Mouse (Mus musculus) heart, embryonic 14.5 days (tissue): ENCODE measurements around the gene Dynlt1f. TPM values are rescaled to one million over a fixed set of nuclear protein-coding genes. Genes with fewer than 3 reads are reported as not detected.
"Not testable (repeated sequence)": the region's sequence is repeated elsewhere in the genome, so short reads cannot be mapped to it uniquely, and the experiment has no call there.

Source experiments
- ATAC-seq: fragments of 200-750 bp; cut with Nextera tagmentation; 2 replicates; pipeline ENCODE4 v1.8.0; 2017; ENCODE audit warnings: low read depth, moderate TSS enrichment; ENCODE audit not compliant: insufficient number of reproducible peaks, insufficient read depth, low FRiP score
- H3K27ac ChIP-seq, 2 experiments: fragments of 200-500 bp in 1 of 2; fragments of 300-500 bp in 1 of 2; sonication (generic) in 1 of 2; replicated peaks in 1 of 2; 2 replicates each; pipeline ENCODE4 v1.5.1; 2012 to 2014; ENCODE audit warnings: low read depth in 2 of 2, low read length in 2 of 2, control low read depth in 1 of 2, mild to moderate bottlenecking in 1 of 2, mixed read lengths in 1 of 2; ENCODE audit not compliant: control insufficient read depth in 1 of 2, insufficient read depth in 1 of 2
- H3K27me3 ChIP-seq: fragments of 300-500 bp; sonication (generic); 2 replicates; pipeline ENCODE4 v1.6.1; 2014; ENCODE audit warnings: mild to moderate bottlenecking, low read length, control low read depth; ENCODE audit not compliant: control insufficient read depth, insufficient read depth
- H3K36me3 ChIP-seq: fragments of 300-500 bp; sonication (generic); 2 replicates; pipeline ENCODE4 v1.6.1; 2014; ENCODE audit warnings: mild to moderate bottlenecking, control low read depth, low read length, mixed read lengths; ENCODE audit not compliant: control insufficient read depth, insufficient read depth
- H3K4me1 ChIP-seq, 2 experiments: fragments of 200-500 bp in 1 of 2; fragments of 300-500 bp in 1 of 2; sonication (generic) in 1 of 2; 2 replicates each; pipeline ENCODE4 v1.6.1; 2012 to 2014; ENCODE audit warnings: low read length in 2 of 2, control low read depth in 1 of 2, mixed read lengths in 1 of 2; ENCODE audit not compliant: control insufficient read depth in 2 of 2, insufficient read depth in 2 of 2
- H3K4me2 ChIP-seq: fragments of 300-500 bp; sonication (generic); 2 replicates; pipeline ENCODE4 v1.6.1; 2014; ENCODE audit warnings: mild to moderate bottlenecking, low read length
- H3K4me3 ChIP-seq, 2 experiments: fragments of 200-500 bp in 1 of 2; fragments of 300-500 bp in 1 of 2; sonication (generic) in 1 of 2; 2 replicates each; pipeline ENCODE4 v1.5.1; 2012 to 2014; ENCODE audit warnings: low read length in 2 of 2, mild to moderate bottlenecking in 2 of 2, control low read depth in 1 of 2, low read depth in 1 of 2, moderate library complexity in 1 of 2; ENCODE audit not compliant: control insufficient read depth in 1 of 2, insufficient read depth in 1 of 2
- H3K9ac ChIP-seq: fragments of 300-500 bp; sonication (generic); 2 replicates; pipeline ENCODE4 v1.6.1; 2014; ENCODE audit warnings: mild to moderate bottlenecking, low read length
- H3K9me3 ChIP-seq: fragments of 300-500 bp; sonication (generic); 2 replicates; pipeline ENCODE4 v1.6.1; 2016; ENCODE audit warnings: low read length, control low read depth; ENCODE audit not compliant: control insufficient read depth
- WGBS: fragments of 180-500 bp; shearing (Covaris S2); extraction: QIAGEN DNeasy Blood & Tissue Kit; methylation state at CpG from one replicate; pipeline ENCODE4 v1.1.7; 2014; 5-methylcytosine and 5-hydroxymethylcytosine counted together
- polyA plus RNA-seq: library from polyadenylated mRNA; unstranded; fragments of >200 nt; fragmentation: Nextera tagmentation; extraction: Ambion mirVana; gene quantifications from 2 replicates; pipeline ENCODE4 v1.2.1, GENCODE M21; 2014

The Dynlt1f gene
- 241 and 265 TPM in 2 replicates for polyA plus RNA-seq

- 6% methylated on average over 18 of the region's 33 CpGs for WGBS
- peak within 1 kb of the TSS; percentile 60 for H3K4me2 ChIP-seq
These were observed at the start of gene Dynlt1f for GRCm38 (mm10) chr17:6655567-6656281. TSS of gene Dynlt1f (minus strand) at chr17:6655900.

GRCm38 (mm10) chr17:6703381-6704270 is 47.9 kb upstream of the Dynlt1f start:
- not testable (repeated sequence) for H3K9me3 ChIP-seq, H3K27ac ChIP-seq, H3K4me3 ChIP-seq, H3K9ac ChIP-seq, ATAC-seq, H3K27me3 ChIP-seq, H3K4me1 ChIP-seq, H3K36me3 ChIP-seq, H3K4me2 ChIP-seq
- 60% methylated on average over 6 of the region's 9 CpGs for WGBS

More at GRCm38 (mm10) chr17:6655567-6656281, at the start of gene Dynlt1f:
- H3K4me1 ChIP-seq, H3K9me3 ChIP-seq, H3K27me3 ChIP-seq, H3K36me3 ChIP-seq: not testable (repeated sequence)
- peak within 1 kb of the TSS; percentile 57 to 72 for H3K27ac ChIP-seq
- peak; percentile 96 for ATAC-seq
- peak within 1 kb of the TSS; percentile 51 to 78 for H3K4me3 ChIP-seq
- H3K9ac ChIP-seq = peak within 1 kb of the TSS; percentile 76

GRCm38 (mm10) chr17:6702625-6703221 is 47.0 kb upstream of the Dynlt1f start:
- not testable (repeated sequence) for H3K27me3 ChIP-seq, H3K9me3 ChIP-seq, H3K4me1 ChIP-seq, H3K27ac ChIP-seq, H3K36me3 ChIP-seq, H3K4me3 ChIP-seq, H3K4me2 ChIP-seq, H3K9ac ChIP-seq
- peak; percentile 54; the same call in 1 of the 2 replicates for ATAC-seq
- 0% methylated on average over 1 of the region's 8 CpGs for WGBS

GRCm38 (mm10) chr17:6700077-6700476 is 44.4 kb upstream of the Dynlt1f start:
- WGBS = 69% methylated on average over 4 of the region's 7 CpGs
- not testable (repeated sequence) for H3K4me1 ChIP-seq, H3K27me3 ChIP-seq, H3K4me2 ChIP-seq, H3K9ac ChIP-seq, ATAC-seq, H3K36me3 ChIP-seq, H3K27ac ChIP-seq, H3K4me3 ChIP-seq, H3K9me3 ChIP-seq

- not testable (repeated sequence) for H3K4me2 ChIP-seq, H3K4me1 ChIP-seq, H3K27ac ChIP-seq, H3K4me3 ChIP-seq, H3K9ac ChIP-seq, ATAC-seq, H3K36me3 ChIP-seq, H3K27me3 ChIP-seq, H3K9me3 ChIP-seq
- WGBS = 30% methylated on average over 8 of the region's 9 CpGs
These were observed 43.8 kb upstream of the Dynlt1f start for GRCm38 (mm10) chr17:6699502-6699901.

GRCm38 (mm10) chr17:6697224-6697775 is 41.6 kb upstream of the Dynlt1f start:
- H3K27ac ChIP-seq, H3K36me3 ChIP-seq, H3K9ac ChIP-seq, H3K4me2 ChIP-seq, H3K27me3 ChIP-seq, H3K4me1 ChIP-seq, H3K9me3 ChIP-seq, ATAC-seq, H3K4me3 ChIP-seq: not testable (repeated sequence)
- 54% methylated on average over 2 of the region's 4 CpGs for WGBS

GRCm38 (mm10) chr17:6696521-6696920 is 40.8 kb upstream of the Dynlt1f start:
- WGBS = 57% methylated on average over 8 of the region's 8 CpGs
- H3K4me3 ChIP-seq, H3K4me1 ChIP-seq, H3K9ac ChIP-seq, H3K36me3 ChIP-seq, H3K27me3 ChIP-seq, H3K4me2 ChIP-seq, H3K9me3 ChIP-seq, H3K27ac ChIP-seq, ATAC-seq: not testable (repeated sequence)
